Mouse (Mus musculus) megakaryocyte, embryonic 14.5 days (primary cell): ENCODE measurements around the gene Cpped1.

Source experiments
- FLI1 ChIP-seq: IDR thresholded peaks from 2 replicates; pipeline ENCODE4 v1.6.1; 2012; ENCODE audit warnings: low read length, inconsistent platforms, mixed read lengths
- GATA1 ChIP-seq: IDR thresholded peaks from 3 replicates; pipeline ENCODE4 v1.6.1; 2012; ENCODE audit warnings: mixed read lengths, low read length, inconsistent platforms, borderline replicate concordance

DNA sequence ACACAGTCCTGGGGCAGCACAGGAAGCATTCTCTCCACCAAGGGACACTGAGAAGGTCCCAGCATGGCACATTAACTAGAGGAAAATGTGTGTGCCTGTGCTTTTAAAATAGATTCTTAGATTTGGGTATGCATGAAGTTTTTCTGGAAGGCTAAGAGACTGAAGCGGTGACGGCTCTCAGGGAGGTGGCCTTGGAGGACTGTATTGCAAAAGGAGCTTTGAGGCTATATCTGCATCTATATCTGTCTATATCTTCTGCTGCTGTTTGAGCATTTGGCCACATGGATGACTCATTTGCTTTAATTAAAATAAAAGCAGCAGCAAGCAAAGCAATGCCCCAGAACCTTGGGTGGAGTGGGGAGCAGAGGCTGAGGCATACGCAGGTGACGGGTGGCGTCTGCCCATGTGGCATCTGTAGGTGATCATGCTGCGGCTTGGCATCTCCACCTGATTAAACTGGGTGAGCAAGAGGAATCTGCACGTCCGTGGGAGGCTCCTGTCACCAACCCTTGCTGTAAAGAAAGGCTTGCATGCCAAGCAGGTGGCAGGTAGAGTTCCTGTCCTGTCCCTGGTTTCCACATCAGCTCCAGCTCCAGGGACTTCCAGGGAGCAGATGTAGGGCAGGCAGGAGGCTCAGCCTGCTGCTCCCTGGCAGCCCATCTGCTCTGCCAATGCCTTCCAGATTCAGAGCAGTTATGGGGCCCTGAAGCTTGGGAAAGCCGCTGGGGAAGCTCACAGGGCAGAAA, 130.4 kb downstream of the Cpped1 start:
- TF ChIP-seq FLI1 (no peak), GATA1 (no peak)
